Comparison of ENCODE assay signal across 18 mouse cellular contexts in genomic region chr16:85162779-85163178, GRCm38 (mm10). TPM values are rescaled to one million over a fixed set of nuclear protein-coding genes. Genes with fewer than 3 reads are reported as not detected.
DNase-seq lines count a peak whose midpoint lies in the region; ATAC-seq and TF ChIP-seq lines count a peak whose summit lies in the region.
"Had no signal": no experiment of that assay in that cellular context is flagged by ENCODE, and none has a peak within 500 bp of the region (broad histone marks: within the 10 kb centered on the region; RNA-seq: fewer than 3 reads in every experiment).

No protein-coding gene starts in this region.

- H3K4me2 ChIP-seq in lung, postnatal 0 days (replicated peaks; ENCODE audit: low read depth, low read length) = no peak overlapping the region
- H3K4me2 ChIP-seq: embryonic facial prominence, embryonic 12.5 days; forebrain, embryonic 15.5 days; heart, embryonic 13.5 days; hindbrain, embryonic 12.5 days had no signal

- peak; percentile 44; the same call in 1 of the 2 replicates for TF ChIP-seq EP300 in lung, postnatal 0 days (IDR thresholded peaks at IDR 0.05)

- no peak overlapping the region for H3K4me3 ChIP-seq in lung, postnatal 0 days (ENCODE audit: low read depth, low read length)
- H3K4me3 ChIP-seq in small intestine, adult 2 months (ENCODE audit: low read depth, low read length) = no peak overlapping the region
- H3K4me3 ChIP-seq: embryonic facial prominence, embryonic 12.5 days; forebrain, embryonic 15.5 days; heart, embryonic 13.5 days; hindbrain, embryonic 12.5 days had no signal

- no peak overlapping the region for H3K9ac ChIP-seq in lung, postnatal 0 days (replicated peaks; ENCODE audit: low read depth)
- H3K9ac ChIP-seq: embryonic facial prominence, embryonic 12.5 days; forebrain, embryonic 15.5 days; heart, embryonic 13.5 days; hindbrain, embryonic 12.5 days had no signal

- ATAC-seq in lung, postnatal 0 days = peak; percentile 58
- ATAC-seq in granulocyte monocyte progenitor cell, adult 5-6 weeks (replicated peaks; ENCODE audit: poor library complexity, severe bottlenecking) = peak; percentile 91
- ATAC-seq: activated CD4-positive, CD25-positive, alpha-beta regulatory T cell, adult 4 months had no signal

- peaks cover 8% of the 10 kb centered on the region; the same call in 1 of the 2 replicates for H3K4me1 ChIP-seq in lung, postnatal 0 days (ENCODE audit: insufficient read depth, low read depth, low read length)
- H3K4me1 ChIP-seq in small intestine, adult 2 months (ENCODE audit: control insufficient read depth, insufficient read depth, insufficient read length, low read length) = peaks cover 9% of the 10 kb centered on the region; the same call in 1 of the 2 replicates

- H3K27me3 ChIP-seq in lung, postnatal 0 days (replicated peaks; ENCODE audit: insufficient read depth, low read length) = no peaks in the 10 kb centered on the region
- no peaks in the 10 kb centered on the region for H3K27me3 ChIP-seq in small intestine, adult 2 months (ENCODE audit: control insufficient read depth, insufficient read depth, low read length)
- H3K27me3 ChIP-seq: embryonic facial prominence, embryonic 12.5 days; forebrain, embryonic 15.5 days; heart, embryonic 13.5 days; hindbrain, embryonic 12.5 days had no signal

- no peaks in the 10 kb centered on the region for H3K36me3 ChIP-seq in lung, postnatal 0 days (ENCODE audit: insufficient read depth, low read length)
- H3K36me3 ChIP-seq in small intestine, adult 2 months (ENCODE audit: control insufficient read depth, insufficient read depth, low read length) = no peaks in the 10 kb centered on the region

- 48% methylated on average over 6 of the region's 6 CpGs for WGBS in lung, postnatal 0 days
- WGBS in small intestine, adult 2 months = 44% methylated on average over 6 of the region's 6 CpGs

- peak; percentile 93 for DNase-seq in heart, adult 11 months
- DNase-seq in heart, postnatal 4 days = no peak
- DNase-seq in lung, postnatal 0 days (ENCODE audit: low spot score) = peak; percentile 59
- no peak for DNase-seq in lung, postnatal 25 days (ENCODE audit: low spot score)
- no peak for DNase-seq in adrenal gland, postnatal 10 days
- DNase-seq: adrenal gland, postnatal 25 days; cerebellum, adult 18-20 months; cerebellum, postnatal 10 days; gastrocnemius, postnatal 36 days; heart, postnatal 36 days had no signal

- no peaks in the 10 kb centered on the region for H3K9me3 ChIP-seq in lung, postnatal 0 days (ENCODE audit: low read length)
- H3K9me3 ChIP-seq: embryonic facial prominence, embryonic 12.5 days; forebrain, embryonic 15.5 days; heart, embryonic 13.5 days; hindbrain, embryonic 12.5 days had no signal

- H3K27ac ChIP-seq in lung, postnatal 0 days (ENCODE audit: low read length) = no peak overlapping the region
- 0 out of 2 replicates have a peak overlapping the region, but pooled peaks have one; percentile 15 for H3K27ac ChIP-seq in small intestine, adult 2 months (ENCODE audit: insufficient read depth, low read depth, low read length)
- H3K27ac ChIP-seq: embryonic facial prominence, embryonic 12.5 days; forebrain, embryonic 15.5 days; heart, embryonic 13.5 days; hindbrain, embryonic 12.5 days had no signal

- no peak for TF ChIP-seq POLR2A in small intestine, adult 2 months (IDR thresholded peaks at IDR 0.05; ENCODE audit: low read depth, low read length)

- TF ChIP-seq CTCF in lung, postnatal 0 days (IDR thresholded peaks at IDR 0.05) = no peak
- no peak for TF ChIP-seq CTCF in small intestine, adult 2 months (IDR thresholded peaks at IDR 0.05; ENCODE audit: extremely low read depth, insufficient read length, insufficient replicate concordance, low read depth, low read length)

RNA-seq across cellular contexts. Expression of gene App, which starts 10.8 kb away (rescaled TPM):
- 100 to 1,000 TPM; 241 to 243 TPM for total RNA-seq in heart, postnatal 4 days (2021)
- 425 and 457 TPM in 2 replicates for polyA plus RNA-seq in lung, postnatal 0 days (2015; fragmentation: Nextera tagmentation; extraction: Ambion mirVana)
- total RNA-seq in granulocyte monocyte progenitor cell, adult 5-6 weeks (2014; fragmentation: Nextera tagmentation) = 47.2 and 63.2 TPM in 2 replicates
- 119 and 121 TPM in 2 replicates for total RNA-seq in granulocyte monocyte progenitor cell, adult 5-6 weeks (2017)
- 133 and 387 TPM in 2 replicates for polyA plus RNA-seq in small intestine, adult 2 months (2012; rRNA removed)
- total RNA-seq in adrenal gland, postnatal 10 days (2021) = 100 to 1,000 TPM; 290 to 292 TPM
- total RNA-seq: MEL had no signal

Comparison
In these comparisons a context has a peak if more than half of its experiments do, and no peak if none do; other contexts are left out.
1. DNase-seq: peak in heart, adult 11 months (single experiment) and lung, postnatal 0 days (single experiment); none in heart, postnatal 4 days (single experiment), lung, postnatal 25 days (single experiment) and adrenal gland, postnatal 10 days (single experiment).